Mouse (Mus musculus): ENCODE results near the gene Ccsap.
"Not testable (repeated sequence)": the region's sequence is repeated elsewhere in the genome, so short reads cannot be mapped to it uniquely, and the experiment has no call there.

Ccsap gene

DNA sequence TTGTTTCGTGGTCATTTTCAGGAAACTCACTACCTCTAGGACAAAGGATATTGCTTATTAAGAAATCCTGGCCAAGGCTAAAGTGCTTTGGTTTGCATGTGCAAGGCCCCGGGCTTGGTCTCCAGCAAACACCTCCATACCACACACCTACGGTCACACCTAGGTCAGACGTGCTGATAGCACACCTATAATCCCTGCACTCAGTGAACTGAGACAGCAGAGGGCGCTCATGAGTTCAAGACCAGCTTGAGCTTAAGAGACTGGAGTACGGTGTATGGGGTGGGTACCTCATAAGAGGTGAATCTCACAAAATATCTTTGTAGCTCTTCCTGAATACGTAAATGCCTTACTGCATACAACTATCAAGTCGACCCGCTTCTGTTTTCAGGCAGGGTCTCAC lies 24.6 kb downstream of the Ccsap start:
- peak; percentile 61 for DNase-seq (ENCODE audit: low spot score)

DNA sequence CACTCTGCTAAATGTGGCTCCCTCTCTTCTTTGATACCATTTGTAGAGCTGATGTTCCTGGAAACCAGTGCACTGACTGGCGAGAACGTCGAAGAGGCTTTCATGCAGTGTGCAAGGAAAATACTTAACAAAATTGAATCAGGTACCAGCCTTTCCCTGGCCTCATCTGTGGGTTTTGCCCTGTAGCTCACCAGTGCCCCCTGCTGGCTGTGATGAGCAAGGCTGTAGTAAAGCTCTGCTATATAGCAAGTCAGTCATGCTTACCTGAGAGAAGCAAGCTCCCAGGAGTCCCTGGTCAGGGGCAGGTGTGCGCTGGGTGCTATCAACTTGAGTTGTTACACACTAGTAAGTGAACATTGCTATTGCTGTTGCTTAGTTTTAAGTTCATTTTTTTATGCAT lies 27.3 kb downstream of the Ccsap start:
- DNase-seq (ENCODE audit: low spot score), result peak; percentile 76

DNA sequence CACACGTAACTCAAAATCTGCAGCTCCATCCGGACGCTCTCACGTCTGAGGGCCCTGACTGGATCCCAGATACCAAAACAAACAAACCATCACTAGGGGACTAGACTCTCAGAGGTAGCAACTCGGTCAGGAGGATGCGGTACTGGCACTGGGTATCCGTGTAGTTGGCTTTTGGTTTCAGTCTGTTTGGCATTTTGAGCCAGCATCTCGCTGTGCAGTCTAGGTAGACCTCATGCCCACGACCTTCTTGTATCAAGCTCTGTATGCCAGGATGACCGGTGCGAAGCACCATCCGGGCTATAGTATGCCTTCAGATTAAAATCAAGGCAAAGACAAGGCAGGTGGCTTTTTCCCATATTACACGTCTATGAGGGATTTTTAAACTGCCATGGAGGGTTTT lies 32.5 kb downstream of the Ccsap start:
- DNase-seq (ENCODE audit: low spot score), result no peak

DNA sequence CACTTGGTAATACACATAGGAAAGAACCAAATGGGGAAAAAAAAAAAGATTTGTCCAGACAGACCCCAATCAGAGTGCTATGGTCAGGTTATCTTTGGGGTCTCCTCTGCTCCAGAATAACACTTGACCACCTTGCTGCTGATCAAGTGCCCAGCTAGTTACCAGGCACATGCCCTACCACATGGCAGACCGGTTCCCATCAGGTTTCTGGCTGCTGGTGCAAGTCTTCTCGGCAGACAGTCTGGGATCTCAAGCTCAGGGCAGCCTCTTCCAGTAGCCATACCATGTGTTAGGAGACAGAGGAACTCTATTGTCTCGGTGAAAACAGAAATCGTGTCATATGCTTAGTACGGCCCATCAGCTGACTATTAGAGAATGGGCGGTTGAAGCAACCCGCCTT lies 33.3 kb downstream of the Ccsap start:
- no peak for DNase-seq (ENCODE audit: low spot score)

DNA sequence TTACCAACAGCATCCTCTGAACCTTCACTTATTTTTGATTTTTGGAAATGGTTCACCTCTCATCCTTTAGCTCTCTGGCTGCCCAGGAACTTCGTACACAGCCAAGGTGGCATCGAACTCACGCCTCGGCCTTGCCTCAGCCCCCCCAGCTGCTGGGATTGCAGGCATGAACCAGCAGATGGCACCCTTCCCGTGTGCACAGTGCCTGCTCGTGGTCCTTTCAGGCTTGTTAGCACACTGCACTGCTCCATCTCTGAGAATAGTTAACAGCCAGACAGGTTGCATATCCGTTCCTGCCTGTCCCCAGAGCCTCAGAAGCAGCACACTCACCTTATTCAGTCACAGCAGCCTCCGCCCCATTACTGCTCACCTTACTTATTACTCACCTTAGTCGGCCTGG lies 34.0 kb downstream of the Ccsap start:
- no peak for DNase-seq (ENCODE audit: low spot score)

DNA sequence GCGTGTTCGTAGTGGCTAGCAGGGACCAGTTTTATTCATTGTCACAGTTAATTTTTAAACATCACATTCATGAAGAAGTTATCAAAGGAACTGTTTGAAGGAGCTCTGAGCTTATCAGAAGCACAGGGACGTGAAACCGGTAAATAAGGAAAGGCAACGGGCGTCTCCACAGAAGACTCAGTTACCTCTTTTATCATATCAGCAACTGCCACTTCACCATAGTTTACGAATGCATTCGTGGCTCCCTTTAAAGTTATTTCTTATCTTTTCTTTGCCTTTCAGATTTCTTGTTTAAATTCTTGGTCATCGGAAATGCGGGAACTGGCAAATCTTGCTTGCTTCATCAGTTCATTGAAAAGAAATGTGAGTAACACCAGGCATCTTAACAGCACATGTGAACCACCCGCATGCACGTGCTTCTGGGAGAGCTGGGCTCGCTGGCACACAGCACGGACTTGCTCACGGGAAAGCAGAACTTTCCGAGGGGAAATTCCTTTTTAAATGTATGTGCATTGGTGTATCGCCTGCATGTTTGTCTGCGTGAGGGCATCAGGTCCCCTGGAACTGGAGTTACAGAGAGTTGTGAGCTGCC lies 36.4 kb downstream of the Ccsap start:
- DNase-seq (ENCODE audit: low spot score), result no peak

DNA sequence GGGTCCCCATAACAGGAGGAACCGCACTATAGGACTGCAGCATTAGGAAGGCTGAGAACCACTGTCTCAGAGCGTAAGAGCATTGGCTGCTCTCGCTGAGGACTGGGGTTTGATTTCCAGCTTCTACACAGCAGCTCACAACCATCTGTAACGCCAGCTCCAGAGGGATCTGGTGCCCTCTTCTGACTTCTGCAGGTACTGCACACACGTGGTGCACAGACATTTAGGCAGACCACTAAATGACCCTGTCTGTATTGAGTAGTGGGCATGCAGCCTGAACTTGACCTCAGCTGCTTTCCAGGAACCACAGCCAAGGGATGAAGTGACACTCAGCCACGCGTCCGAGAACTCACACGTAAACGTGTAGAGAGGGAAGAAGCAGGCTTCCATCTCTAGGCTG lies 36.9 kb downstream of the Ccsap start:
- DNase-seq (ENCODE audit: low spot score), result no peak

DNA sequence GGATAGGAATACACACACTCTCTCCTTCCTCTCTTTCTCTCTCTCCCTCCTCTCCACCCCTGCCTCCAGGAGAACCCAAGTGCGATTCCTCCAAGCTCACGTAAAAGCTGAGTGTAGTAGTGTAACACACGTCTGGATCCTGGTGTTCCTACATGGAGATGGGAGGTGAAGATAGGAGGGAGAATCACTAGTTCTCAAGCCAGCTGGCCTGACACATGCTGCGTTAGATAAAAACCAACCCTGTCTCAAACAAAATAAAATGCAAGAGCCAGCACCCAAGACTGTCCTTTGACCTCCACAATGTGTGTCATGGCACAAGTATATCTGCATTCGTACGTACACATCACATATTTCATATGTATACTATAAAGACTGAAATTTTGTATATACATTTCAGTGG lies 39.2 kb downstream of the Ccsap start:
- DNase-seq (ENCODE audit: low spot score), result no peak

DNA sequence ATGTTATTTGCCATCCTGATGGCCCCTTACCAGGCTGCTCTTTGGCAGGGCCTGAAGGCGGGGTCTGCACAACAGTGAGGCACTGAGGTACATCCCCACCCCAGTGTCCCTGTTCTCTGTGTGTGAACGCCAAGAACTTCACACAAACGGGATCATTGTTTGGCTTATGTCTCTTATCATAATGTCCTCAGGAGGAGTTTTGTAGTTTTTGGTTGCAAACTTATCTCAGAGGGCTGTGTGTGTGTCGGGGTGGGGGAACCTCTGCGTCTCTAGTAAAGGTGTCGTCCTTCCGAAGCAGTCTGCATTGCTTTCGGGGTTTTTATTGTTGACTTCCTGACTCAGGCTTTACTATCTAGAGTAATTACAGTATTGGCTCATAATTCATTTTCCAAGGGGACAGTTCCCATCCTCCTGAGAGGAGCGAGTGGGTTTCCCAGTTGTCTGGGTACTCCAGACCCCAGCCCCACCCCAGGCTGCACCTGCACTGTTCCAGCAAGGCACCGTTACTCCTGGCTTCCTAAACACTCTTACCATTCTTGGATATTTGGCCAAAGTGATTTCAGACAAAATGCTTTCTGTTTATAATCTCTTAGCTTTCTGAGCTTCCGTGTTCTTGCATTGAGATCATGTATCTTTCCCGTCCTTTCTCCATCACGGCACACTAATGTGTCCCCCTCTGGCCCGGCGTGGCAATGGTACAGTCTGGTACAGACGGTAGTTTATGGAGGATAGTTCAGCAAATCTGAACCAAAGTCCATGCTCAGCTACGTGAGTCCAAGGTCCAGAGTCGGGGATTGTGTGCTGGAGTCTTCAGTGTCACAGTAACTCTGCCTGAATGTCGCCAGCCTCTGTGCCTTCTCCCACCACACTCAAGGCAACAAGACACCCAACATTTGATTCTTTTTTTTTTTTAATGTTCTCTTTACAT lies 40.1 kb downstream of the Ccsap start:
- no peak for DNase-seq (ENCODE audit: low spot score)

DNA sequence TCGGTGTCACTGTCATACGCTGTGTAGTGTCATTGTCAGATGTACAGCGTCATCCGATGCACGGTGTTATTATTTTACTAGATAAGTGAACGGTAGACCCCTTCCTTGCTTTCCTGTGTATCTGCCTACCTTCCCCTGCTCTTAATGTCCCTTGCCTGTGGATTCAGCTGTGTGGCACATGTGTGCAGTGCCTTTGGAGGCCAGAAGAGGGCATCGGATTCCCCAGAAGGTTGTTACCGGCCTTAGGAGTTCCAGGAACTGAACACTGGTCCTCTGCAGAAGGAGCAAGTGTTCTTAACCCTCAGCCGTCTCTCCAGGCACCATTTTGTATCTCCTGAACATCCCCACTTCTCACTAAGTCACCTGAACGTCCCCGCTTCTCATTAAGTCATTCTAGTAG lies 42.3 kb downstream of the Ccsap start:
- DNase-seq (ENCODE audit: low spot score), result no peak

DNA sequence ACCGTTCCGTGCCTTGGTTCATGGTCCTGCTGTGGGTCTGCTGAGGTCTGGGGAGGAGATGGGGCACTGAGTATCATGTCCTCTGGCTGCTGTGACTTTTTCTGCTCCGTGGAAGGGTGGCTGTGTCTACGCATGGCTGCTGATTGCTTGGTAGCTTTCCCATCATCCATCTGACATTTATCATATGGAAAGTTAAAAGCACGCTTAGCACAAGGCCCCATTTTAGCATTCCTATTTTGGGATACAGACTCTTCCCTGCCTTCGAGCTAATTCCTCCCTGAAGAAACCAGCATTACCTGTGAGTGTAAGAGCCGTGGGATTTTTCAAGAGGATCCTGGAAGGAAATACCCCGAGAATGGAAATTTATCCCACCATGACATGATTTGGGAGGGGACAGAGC lies 43.1 kb downstream of the Ccsap start:
- no peak for DNase-seq (ENCODE audit: low spot score)

DNA sequence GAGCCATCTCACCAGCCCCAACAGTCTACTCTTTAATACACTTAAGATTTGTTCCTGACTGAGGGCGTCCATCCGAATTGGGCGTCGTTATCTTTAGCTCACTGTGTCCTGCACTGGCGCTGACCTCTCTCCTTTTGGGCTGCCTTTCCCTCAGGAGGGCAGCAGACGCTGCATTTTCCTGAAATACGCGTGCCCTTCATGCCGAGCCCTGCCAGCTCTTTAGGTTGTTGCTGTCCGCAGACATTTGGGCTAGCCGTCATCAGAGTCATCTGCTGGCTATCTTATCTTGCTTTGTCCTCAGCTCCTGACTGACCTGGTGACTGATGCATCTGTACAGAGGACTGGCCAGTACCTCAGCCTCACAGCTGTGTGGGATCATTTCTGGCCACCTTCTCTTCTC lies 44.7 kb downstream of the Ccsap start:
- no peak for DNase-seq (ENCODE audit: low spot score)

DNA sequence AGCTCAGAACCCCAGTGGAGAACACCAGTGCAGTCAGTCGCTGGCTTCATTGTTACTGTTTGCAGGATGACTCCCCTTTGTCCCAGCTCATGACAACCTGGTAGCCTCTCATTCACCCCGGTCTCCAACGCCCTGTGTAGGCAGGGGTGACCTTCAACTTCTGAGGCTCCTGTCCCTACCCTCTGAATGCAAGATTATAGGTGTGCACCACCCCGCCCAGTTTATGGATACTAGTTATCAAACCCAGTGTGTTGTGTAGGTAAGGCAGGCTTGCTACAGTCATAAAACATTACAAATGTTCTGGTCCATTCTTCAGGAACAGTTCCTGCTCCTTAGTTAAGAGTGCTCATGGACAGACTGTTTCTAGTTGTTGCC lies 46.1 kb downstream of the Ccsap start:
- no peak for DNase-seq (ENCODE audit: low spot score)

DNA sequence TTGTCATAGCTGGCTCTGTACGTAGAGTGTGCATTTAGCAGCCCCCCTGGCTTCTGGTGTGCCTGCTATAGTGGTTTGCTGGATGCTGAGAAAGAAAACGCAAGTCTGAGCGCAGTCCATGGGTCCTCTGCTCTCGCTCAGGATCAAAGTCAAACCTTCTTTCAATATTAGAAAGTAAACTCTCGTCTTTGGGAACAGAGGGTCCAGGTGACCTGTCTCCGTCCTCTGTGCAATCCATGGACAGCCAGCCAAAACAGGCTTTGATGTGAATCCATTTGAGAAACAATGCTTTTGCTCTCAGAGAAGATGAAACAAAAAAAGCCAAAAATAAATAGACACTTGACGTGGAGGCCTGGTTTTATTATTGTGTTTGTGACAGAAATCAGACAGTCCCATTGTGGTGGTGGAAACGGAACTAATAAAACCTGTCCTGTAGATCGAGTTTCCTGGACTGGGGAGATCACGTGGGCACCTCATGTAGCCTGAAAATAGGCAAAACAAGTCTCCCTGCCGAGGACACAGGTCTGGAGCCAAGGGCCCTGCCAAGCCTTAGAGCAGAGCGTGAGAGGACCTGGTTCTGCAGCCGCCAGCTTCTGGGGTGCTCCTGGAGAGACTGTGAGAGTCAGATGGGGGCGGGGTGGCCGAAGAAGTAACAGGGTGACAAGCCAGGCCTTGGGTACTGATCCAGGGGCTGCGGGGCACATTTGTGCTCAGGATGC lies 46.7 kb downstream of the Ccsap start:
- peak; percentile 38 for DNase-seq (ENCODE audit: low spot score)

DNA sequence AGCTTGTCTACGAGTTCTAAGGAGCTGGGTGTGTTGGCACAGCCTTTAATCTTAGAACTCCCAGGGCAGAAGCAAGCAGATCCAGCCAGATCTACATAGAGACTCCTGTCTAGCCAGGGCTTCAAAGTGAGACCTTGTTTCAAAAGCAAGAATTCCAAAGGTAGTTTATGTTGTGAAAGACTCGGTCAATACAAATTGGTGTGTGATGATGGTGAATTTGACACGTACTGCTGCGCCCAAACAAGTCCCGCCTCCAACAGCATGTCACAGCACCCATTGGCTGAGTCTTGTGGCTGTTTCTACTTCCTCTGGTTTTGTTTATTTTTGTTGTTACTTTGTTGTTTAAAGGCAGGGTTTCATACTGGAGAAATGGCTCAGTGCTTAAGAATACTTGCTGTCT lies 47.8 kb downstream of the Ccsap start:
- no peak for DNase-seq (ENCODE audit: low spot score)

DNA sequence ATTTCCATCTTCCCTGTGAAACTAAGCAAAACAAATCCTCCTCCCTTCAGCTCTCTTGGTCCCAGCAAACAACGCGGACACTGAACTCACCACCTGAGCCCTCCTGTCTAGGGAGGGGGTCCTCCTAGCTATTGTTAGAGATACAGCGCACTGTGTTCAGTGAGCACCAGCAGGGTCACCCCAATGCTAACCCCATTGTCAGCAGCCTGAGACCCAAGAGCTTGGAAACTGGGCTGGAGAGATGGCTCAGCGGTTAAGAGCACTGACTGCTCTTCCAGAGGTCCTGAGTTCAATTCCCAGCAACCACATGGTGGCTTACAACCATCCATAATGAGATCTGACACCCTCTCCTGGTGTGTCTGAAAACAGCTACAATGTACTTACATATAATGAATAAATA lies 50.7 kb downstream of the Ccsap start:
- not testable (repeated sequence) for DNase-seq (ENCODE audit: low spot score)

DNA sequence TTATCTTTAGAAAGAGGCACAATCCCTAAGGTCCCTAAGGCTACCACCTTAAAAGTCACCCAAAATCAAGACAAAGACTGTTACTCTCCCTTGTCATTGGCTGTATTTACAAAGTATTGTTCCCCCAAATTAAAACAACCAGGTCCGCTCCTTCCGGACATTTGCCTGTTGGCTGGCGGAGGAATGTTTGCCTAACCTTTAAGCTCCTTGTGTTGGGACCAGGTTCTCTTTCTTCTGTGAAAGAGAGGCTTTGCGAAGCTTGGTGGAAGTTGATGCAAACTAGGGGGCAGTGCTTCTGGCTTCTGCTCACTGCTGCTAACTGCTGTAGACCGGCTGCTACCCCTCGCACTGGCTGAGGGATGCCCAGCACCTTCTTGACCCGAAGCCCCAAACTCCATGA lies 51.3 kb downstream of the Ccsap start:
- no peak for DNase-seq (ENCODE audit: low spot score)

DNA sequence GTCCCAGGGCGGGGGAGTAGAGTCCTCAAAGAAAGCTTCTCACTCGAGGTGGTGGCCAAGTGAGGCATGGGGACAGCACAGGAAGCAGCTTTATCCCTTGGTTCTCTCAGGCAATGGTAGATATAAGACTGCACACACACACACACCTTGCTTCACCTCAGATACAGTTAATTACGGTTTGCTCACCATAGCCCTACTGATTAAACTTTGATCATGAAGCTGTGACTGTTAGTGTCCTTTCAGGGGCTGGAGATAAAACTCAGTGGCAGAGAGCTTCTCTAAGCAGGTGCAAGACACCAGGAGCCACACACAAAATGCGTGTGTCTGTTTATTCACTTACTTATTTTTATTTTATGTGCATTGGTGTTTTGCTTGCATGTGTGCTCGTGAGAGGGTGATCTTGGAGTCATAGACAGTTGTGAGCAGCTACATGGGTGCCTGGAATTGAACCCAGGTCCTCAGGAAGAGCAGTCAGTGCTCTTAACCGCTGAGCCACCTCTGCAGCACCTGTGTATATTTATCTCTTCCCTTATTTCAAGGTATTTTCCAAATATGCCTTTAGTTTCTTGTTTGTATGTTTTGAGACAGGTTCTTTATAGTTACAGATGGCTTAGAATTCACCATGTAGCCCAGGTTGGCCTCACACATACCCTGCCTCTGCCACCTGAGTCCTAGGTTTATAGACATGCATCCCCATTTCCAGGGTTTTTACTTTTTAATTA lies 52.0 kb downstream of the Ccsap start:
- DNase-seq (ENCODE audit: low spot score), result no peak

DNA sequence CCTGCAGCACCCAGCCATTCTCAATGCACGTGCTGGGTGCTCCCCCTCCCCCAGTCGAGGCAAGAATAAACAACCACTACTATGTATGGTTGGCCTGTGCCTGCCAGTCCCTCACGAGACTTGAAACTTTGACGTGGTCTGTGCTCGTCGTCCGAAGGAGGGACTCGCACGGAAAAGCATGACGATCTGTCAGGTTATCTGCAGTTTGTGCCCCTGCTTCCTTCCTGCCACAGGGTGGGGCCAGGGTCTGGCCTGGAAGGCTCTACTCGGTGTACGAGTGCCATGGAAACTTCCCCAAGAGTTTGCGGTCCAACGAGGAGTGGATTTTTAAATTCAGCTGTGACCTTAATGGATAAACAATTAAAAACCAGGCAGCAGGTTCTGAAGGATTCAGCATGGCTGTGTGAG lies 53.0 kb downstream of the Ccsap start:
- DNase-seq (ENCODE audit: low spot score), result no peak

DNA sequence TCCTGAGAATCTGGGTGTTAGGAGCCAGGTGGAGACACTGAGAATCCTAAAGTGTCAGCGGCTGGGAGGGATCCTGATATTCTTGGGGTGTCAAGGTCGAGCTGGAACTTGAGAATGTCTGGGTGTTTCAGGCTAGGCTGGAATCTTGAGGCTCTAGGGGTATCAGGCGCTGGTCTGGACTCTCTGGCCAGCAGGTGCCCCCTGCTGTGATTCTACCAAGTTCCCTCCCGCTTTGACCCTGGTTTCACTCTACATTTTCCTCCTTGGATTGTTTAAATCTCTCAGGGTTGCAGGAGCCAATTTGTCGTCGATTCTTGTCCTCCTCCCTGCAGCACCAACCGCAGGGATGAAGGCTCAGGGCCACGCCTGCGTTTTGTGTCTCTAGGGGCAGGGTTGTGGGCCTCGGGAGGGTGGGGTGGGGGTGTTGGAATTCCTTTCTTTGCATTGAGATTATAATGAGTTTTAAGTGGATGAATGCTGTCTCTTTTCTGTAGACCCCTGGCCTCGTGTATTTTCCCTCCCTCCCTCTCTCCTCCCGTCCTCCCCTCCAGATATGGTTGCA lies 53.6 kb downstream of the Ccsap start:
- no peak for DNase-seq (ENCODE audit: low spot score)

DNA sequence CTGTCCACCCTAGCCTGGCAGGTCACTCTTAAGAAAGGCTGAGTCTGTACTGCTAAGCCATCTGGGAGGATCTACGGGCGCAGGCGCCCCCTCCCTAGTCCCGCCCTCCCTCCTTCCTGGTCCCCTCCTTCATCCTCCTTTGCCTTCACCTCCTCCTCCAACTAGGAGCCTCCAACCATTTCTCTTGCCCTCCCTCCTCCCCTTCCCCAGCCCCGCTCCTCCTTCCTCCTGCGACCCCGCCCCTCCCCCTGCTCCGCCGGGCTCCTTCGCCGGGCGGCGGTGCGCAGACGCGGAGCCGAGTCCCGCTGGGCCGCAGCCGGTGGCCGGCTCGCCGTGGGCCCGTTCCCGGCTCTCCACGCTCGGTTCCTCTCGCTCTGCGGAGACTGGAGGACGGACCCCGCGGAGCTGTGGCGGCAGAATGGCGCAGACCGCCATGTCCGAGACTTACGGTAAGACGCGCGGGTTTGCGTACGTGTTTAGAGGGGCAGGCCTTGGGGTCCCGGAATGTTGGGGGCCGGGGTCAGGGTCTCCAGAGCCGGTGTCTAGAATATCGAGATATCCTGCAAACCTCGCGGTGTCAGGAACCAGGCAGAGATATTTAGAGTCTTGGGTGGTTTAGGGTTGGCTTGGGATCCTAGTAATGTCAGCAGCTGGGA lies 54.2 kb downstream of the Ccsap start, which contains the start of gene Rab4a:
Gene Rab4a, plus strand, starts transcription at position 268 of the 656 bp plus-strand sequence.
- DNase-seq (ENCODE audit: low spot score), result peak; percentile 89

All from urinary bladder, postnatal 14 days (tissue).